Mouse (Mus musculus) adipocyte (in vitro differentiated cells): ENCODE data around the gene A930004D18Rik.

Source experiments
- DNase-seq: peaks from one replicate; pipeline ENCODE4 v3.0.0-alpha.2; 2016; ENCODE audit warnings: low spot score

A930004D18Rik gene

DNA sequence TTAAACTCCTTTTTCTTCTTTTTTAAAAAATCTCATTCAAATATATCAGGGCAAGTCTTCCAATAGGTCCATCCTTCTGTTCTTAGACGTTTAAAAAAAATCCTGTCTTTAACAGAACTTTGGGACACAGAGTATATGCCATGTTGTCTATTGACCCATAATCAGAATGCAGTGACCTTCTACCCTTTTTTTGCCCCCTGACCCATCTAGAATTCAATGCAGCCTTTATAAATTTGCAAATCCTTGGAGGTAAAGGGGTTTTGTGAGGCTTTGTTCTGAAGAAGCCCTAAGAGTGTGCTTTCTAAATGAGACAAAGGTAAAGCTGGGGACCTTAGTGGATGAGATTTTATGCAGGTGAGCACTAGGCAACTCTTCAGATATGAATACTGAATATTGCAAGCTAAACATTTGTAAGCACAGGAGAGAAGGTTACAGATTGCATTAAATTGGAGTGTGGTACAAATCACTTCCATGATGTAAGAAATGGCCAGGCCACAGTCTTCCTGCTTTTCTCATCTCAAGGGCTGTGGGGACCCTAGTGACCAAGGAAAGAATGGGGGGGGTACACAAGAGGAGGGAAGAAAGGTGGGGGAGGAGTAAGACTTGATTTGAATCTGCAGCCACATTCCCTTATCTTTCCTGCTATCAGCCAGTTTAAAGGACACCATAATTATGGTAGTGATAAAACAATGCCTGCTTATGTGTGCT, 15.9 kb upstream of the A930004D18Rik start:
- DNase-seq = no peak

GRCm38 (mm10) chr2:18052581-18052980, 15.0 kb upstream of the A930004D18Rik start:
- no peak for DNase-seq

GRCm38 (mm10) chr2:18051831-18052170, 14.3 kb upstream of the A930004D18Rik start:
- DNase-seq = no peak

DNA sequence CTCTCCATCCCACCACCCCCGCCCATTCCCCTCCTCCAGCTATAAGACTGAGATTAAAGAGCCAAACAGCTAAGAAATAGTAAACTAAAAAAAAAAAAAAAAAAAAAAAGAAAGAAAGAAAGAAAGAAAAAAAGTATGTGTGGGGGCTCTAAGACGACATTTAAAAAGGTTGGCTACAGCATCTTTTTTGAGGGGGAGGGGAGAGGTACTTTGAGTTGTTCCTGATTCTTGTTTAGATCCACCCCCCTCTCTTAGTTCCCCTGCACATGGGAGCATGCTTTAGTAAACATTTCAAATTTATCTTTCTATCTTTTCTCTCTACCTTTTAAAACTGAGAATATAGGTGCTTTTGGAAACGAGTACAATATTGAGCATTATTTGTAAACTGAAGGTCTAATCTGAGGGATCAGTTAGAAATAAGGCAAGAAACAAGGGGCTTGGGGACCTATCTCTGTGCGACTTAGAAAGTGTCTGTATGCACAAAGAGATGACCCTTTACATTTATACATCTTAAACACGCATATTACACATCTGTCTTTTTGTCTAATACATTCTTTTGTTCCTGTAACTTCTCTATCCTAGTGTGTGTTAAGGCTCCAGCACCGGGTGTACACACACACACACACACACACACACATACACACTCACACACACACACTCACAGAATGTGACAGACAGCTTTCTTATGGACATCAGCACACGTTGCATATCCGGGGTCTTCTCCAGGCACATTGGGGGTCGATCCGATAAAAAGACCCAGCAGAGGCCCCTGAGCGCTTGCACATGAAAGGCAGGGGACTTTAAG, 13.7 kb upstream of the A930004D18Rik start:
- DNase-seq = no peak

DNA sequence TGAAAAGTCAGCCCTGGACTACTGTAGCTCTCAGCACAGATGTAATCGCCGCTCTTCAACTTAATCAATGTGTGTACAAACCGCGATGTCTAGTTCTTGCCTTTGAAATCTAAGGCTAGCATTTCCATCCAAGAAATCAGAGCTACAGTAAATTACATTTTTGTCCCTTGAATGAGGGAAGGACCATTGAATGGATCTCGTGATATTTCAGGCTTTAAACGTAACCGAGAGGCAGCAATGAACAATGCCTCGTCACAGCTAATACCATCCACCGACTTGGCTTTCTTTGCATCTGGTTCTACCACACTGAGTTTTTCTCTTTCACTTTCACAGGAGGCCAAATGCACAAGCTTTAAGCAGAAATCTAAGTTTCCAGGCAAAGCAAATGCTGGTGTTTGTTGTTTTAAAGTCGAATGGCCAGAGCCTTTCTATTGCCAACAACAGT, 13.0 kb upstream of the A930004D18Rik start:
- DNase-seq = no peak

GRCm38 (mm10) chr2:18050018-18050417, 12.5 kb upstream of the A930004D18Rik start:
- DNase-seq = no peak

GRCm38 (mm10) chr2:18049279-18049821, 11.8 kb upstream of the A930004D18Rik start:
- no peak for DNase-seq

- DNase-seq = no peak
Observed at GRCm38 (mm10) chr2:18048453-18049075, 11.0 kb upstream of the A930004D18Rik start, which contains the start of gene Skida1. Gene Skida1 (minus strand): TSS chr2:18049051.

GRCm38 (mm10) chr2:18047646-18048452, 10.3 kb upstream of the A930004D18Rik start:
- peak; percentile 56 for DNase-seq

GRCm38 (mm10) chr2:18046758-18047645, 9.5 kb upstream of the A930004D18Rik start:
- DNase-seq = peak; percentile 53

DNA sequence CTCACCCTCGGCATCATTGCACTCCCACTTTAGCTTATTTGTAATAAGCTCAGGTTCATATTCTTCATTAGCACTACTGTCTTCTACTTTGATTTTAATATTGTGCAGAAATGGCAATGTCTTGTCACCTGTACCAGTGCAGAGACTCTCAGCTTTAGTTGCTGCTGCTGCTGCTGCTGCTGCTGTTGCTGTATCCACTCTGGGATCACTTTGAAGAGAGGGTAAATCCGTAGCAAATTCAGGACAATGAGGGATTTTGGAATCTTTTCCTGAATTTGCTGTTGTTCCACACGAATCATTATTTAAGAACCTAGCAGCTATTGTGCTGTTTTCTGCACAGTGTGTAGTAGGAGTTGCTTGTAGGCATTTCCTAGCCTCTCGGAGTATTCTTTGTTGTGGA, 8.6 kb upstream of the A930004D18Rik start:
- DNase-seq = no peak

GRCm38 (mm10) chr2:18045781-18046181, 8.2 kb upstream of the A930004D18Rik start:
- no peak for DNase-seq

DNA sequence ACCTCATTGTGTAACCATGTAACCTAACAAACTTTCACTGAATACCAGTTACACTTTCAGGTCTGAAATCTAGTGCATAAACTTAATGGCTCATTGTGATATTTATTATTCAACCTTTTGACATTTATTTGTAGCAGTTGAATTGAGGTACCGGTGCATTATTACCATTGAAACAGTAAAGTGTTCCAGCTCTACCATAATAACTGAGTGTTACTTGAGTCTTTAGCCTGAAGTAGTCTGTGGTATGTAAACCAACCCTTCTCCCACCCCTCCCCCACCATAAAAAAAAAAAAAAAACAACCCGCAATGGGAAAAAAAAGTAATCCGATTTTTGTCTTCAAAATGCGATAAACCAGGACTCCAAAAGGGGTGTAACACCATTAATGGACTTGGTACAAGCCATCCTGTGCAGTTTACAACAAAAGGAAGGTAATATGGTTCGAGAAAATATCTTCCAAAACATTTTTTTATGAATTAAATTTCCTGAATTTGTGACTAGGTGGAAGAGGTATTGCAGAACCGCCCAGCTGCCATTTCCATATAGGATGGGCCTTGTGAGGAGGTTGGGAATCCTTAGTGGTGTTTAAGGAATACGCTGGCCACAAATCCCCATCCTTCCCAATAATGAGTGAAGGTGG, 7.7 kb upstream of the A930004D18Rik start:
- DNase-seq = no peak

- DNase-seq = no peak
Observed at GRCm38 (mm10) chr2:18041199-18041885, 3.8 kb upstream of the A930004D18Rik start.

- no peak for DNase-seq
Observed at GRCm38 (mm10) chr2:18040347-18041160, 3.0 kb upstream of the A930004D18Rik start.

GRCm38 (mm10) chr2:18039566-18040290, 2.2 kb upstream of the A930004D18Rik start:
- no peak for DNase-seq

DNA sequence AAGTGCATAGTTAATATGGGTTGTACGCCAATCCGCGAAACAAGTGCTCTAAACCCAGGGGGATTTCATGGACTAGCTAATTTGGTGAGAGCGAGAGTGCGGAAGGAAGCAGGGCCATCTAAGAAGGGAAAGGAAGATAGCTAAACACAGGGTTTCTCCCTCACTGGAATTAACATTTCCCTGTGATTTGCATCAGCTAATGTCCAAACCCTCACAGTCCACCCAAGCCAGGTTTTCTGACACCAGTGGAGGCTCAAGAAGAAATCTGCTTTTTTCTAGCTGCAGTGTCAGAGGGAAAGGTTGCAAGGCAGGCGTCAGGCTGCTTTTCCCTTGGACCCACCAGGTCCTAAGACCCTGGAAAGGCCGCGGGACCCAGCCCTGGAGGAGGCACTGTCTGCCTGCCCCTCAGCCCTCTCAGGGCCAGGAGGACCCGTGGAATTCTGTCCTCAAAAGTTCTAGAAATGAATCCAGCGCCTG, 1.4 kb upstream of the A930004D18Rik start:
- DNase-seq = no peak
